Mouse (Mus musculus) embryonic facial prominence, embryonic 11.5 days (tissue): ENCODE data around the gene Gpatch2l. TPM values are rescaled to one million over a fixed set of nuclear protein-coding genes. Genes with fewer than 3 reads are reported as not detected.
A peak's percentile ranks its signal among the peaks of the same experiment; 100 is the strongest.

Experiments used
- ATAC-seq: fragments of 200-750 bp; cut with Nextera tagmentation; replicated peaks from 2 replicates; pipeline ENCODE4 v1.8.0; 2017; ENCODE audit warnings: low read depth; ENCODE audit not compliant: insufficient number of reproducible peaks, low FRiP score, low TSS enrichment
- DNase-seq: peaks from one replicate; pipeline ENCODE4 v3.0.0-alpha.2; 2015; ENCODE audit warnings: low spot score
- H3K27ac ChIP-seq: fragments of 300-500 bp; sonication (generic); replicated peaks from 2 replicates; pipeline ENCODE4 v1.5.1; 2014; ENCODE audit warnings: mild to moderate bottlenecking, low read depth, low read length, control low read depth
- H3K27me3 ChIP-seq: fragments of 300-500 bp; sonication (generic); 2 replicates; pipeline ENCODE4 v1.6.1; 2014; ENCODE audit warnings: mild to moderate bottlenecking, low read length, moderate library complexity, mixed read lengths; ENCODE audit not compliant: control insufficient read depth, insufficient read depth
- H3K36me3 ChIP-seq: fragments of 300-500 bp; sonication (generic); replicated peaks from 2 replicates; pipeline ENCODE4 v1.6.1; 2014; ENCODE audit warnings: low read depth, mild to moderate bottlenecking, low read length, moderate library complexity, mixed read lengths; ENCODE audit not compliant: control insufficient read depth, insufficient read depth
- H3K4me1 ChIP-seq: fragments of 300-500 bp; sonication (generic); 2 replicates; pipeline ENCODE4 v1.6.1; 2014; ENCODE audit warnings: low read length, mixed read lengths; ENCODE audit not compliant: control insufficient read depth, insufficient read depth
- H3K4me2 ChIP-seq: fragments of 300-500 bp; sonication (generic); 2 replicates; pipeline ENCODE4 v1.6.1; 2014; ENCODE audit warnings: low read depth, mild to moderate bottlenecking, control low read depth, low read length, moderate library complexity
- H3K4me3 ChIP-seq: fragments of 300-500 bp; sonication (generic); 2 replicates; pipeline ENCODE4 v1.5.1; 2014; ENCODE audit warnings: low read depth, low read length, control low read depth
- H3K9ac ChIP-seq: fragments of 300-500 bp; sonication (generic); replicated peaks from 2 replicates; pipeline ENCODE4 v1.6.1; 2014; ENCODE audit warnings: mild to moderate bottlenecking, control low read depth, low read length
- H3K9me3 ChIP-seq: fragments of 300-500 bp; sonication (generic); replicated peaks from 2 replicates; pipeline ENCODE4 v1.6.1; 2016; ENCODE audit warnings: mild to moderate bottlenecking, low read length, inconsistent platforms, mixed read lengths; ENCODE audit not compliant: control insufficient read depth
- WGBS: fragments of 180-500 bp; shearing (Covaris S2); extraction: QIAGEN DNeasy Blood & Tissue Kit; methylation state at CpG from one replicate; pipeline ENCODE4 v1.1.7; 2014; 5-methylcytosine and 5-hydroxymethylcytosine counted together
- polyA plus RNA-seq: library from polyadenylated mRNA; unstranded; fragments of >200 nt; fragmentation: Nextera tagmentation; extraction: Ambion mirVana; gene quantifications from 2 replicates; pipeline ENCODE4 v1.2.1, GENCODE M21; 2014

Gpatch2l gene
- polyA plus RNA-seq, 1 experiment from 2014 or later: 16.2 TPM

DNA sequence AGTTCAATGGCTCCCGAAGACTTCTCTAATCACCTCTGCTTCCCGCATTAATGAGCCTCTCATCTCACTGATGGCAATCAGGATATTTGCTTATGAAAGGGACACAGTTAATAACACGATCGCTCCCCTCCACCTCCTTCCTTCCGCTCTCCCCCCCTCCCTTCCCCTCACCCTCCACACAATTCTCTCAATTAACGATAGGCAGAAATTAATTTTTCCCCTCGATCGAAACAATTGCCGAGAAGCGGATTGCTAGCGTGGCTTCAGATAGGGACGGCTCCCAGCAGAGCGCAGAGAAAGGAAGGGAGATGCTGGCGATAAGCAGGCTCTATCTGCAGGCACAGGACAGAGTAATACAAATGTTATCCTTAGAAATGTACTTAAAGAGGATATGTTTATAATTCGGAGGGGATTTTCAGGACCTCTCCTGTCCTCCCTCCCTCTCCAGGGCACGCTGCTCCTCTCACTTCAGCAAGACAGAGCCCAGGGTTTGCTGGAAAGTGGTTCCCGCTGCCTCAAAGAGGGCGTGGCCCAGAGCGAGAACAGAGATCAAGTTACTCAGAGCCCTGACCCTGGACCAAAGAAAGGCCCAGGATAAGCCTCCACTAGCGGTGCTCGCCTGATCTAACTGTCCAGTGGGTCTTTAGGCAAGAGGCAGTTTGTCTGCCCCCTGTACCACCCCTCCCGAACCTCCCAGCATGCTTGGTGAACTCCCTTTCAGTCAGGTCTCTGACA is 24.8 kb upstream of the Gpatch2l start:
- no peaks in the 10 kb centered on the region for H3K36me3 ChIP-seq
- no peaks in the 10 kb centered on the region for H3K9me3 ChIP-seq
- peak; percentile 71 for DNase-seq
- no peaks in the 10 kb centered on the region for H3K4me1 ChIP-seq
- H3K27me3 ChIP-seq: peaks cover 29% of the 10 kb centered on the region
- under 1% methylated on average over 21 of the region's 22 CpGs for WGBS
- peak; percentile 75; the same call in 1 of the 2 replicates for ATAC-seq
- H3K27ac ChIP-seq: no peak overlapping the region
- peak overlapping the region; percentile 16; the same call in 1 of the 2 replicates for H3K4me2 ChIP-seq
- H3K9ac ChIP-seq: no peak overlapping the region
- no peak overlapping the region for H3K4me3 ChIP-seq

DNA sequence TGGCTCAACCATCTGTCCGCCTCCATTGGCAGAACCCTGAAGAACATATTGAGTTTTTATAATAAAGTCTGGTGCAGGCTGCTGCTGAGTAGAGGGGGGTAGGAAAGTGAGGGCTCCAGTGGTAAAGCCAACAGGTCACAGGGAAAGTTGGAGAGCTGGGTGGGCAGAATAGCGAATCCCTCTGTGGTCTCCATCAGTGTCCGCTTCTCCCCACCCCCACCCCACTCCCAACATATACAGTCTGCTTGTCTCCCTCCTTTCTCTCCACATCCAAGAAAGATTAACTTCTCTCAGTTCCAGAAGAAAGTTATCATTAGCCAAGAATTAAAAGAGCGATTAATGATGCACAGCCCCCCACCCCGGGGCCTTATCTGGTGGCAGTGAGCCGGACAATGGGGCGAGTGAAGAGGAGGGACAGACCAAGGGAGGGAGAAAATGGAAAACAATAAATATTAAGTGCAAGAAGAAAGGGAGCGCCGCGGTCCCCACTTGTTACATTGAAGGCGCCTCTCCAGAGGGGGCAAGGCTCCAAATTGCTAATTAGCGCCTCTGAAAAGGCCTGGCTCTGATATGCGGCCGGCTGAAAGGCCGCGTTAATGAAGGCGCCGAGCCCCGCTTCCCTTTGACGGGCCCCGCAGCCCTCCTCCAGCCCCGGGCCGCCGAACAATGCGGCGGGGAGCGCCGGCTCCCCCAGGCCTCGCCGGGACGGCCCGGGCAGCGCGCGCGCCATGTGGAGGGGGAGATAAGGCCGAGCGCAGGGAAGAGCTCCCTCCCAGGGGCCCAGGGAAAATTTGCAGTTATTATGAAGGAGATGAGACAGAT is 21.2 kb upstream of the Gpatch2l start:
- WGBS: 5% methylated on average over 38 of the region's 38 CpGs
- Histone ChIP-seq H3K9me3 (no peaks in the 10 kb centered on the region), H3K36me3 (no peaks in the 10 kb centered on the region), H3K4me1 (no peaks in the 10 kb centered on the region), H3K27ac (no peak overlapping the region), H3K4me3 (peak overlapping the region; percentile 13; the same call in 1 of the 2 replicates), H3K9ac (peak overlapping the region; percentile 13), H3K27me3 (peaks cover 5% of the 10 kb centered on the region), H3K4me2 (peak overlapping the region; percentile 34)
- peak; percentile 64; the same call in 1 of the 2 replicates for ATAC-seq
- DNase-seq: peak; percentile 39

DNA sequence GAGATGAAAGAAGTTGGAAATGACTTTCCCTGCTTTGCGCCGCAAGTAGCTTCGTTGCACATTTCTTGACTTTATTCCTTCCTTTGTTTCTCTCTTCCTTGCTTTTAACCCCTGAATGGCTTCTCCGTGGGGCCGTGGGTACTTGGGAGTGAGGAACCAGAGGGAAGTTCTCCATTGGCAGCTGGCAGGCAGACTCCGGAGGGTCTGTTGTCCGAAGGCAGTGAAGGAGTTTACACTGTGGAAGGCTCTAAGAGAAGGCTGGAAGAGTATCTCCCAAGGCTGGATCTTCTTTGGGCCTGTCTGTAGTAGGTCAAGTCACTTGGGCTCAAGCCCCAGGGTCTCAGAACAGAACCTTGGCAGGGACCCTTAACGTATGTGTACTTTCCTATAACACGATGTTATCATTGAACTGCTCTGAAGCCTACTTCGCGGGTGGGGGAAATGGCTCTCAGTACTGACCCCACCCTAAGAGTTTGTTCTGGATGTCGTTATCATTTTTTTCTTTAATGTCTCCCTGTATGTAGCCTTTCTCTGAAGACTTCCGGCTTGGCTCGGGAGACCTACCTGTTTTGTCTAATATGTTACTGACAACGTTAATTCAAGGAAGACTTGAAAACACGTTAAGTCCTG is 20.5 kb upstream of the Gpatch2l start:
- 41% methylated on average over 16 of the region's 16 CpGs for WGBS
- peaks cover 3% of the 10 kb centered on the region; the same call in 1 of the 2 replicates for H3K27me3 ChIP-seq
- DNase-seq: peak; percentile 6

DNA sequence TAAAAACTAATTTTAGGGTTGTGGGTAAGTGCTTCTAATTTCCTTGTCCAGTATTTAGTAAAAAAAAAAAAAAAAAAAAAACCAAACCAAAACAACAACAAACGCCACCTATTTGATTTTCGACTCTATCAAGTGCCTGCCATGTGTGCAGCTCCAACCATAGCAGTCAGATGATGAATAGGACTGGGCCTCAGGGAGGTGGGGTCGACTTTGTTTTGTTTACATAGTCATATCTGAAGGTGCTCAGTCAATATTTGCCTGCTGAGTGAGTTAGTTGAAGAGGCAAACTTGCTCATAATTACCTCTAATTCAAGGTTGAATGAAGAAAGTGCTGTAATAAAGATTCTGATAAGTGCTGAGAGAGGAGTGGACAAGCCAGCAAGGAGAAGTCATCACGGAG is 7.4 kb upstream of the Gpatch2l start:
- H3K36me3 ChIP-seq: no peaks in the 10 kb centered on the region
- DNase-seq: no peak
- no peaks in the 10 kb centered on the region for H3K4me1 ChIP-seq
- ATAC-seq: no peak
- H3K27ac ChIP-seq: no peak overlapping the region
- 73% methylated on average over 4 of the region's 4 CpGs for WGBS
- H3K9ac ChIP-seq: no peak overlapping the region
- no peaks in the 10 kb centered on the region for H3K27me3 ChIP-seq
- H3K4me2 ChIP-seq: no peak overlapping the region
- no peak overlapping the region for H3K4me3 ChIP-seq
- no peaks in the 10 kb centered on the region for H3K9me3 ChIP-seq

More for the DNA sequence above, 20.5 kb upstream of the Gpatch2l start:
- H3K4me1 ChIP-seq: no peaks in the 10 kb centered on the region
- peak overlapping the region; percentile 34 for H3K4me2 ChIP-seq
- H3K36me3 ChIP-seq: no peaks in the 10 kb centered on the region
- no peaks in the 10 kb centered on the region for H3K9me3 ChIP-seq
- ATAC-seq: no peak
- no peak overlapping the region; the same call in 1 of the 2 replicates for H3K9ac ChIP-seq
- no peak overlapping the region for H3K27ac ChIP-seq
- H3K4me3 ChIP-seq: 0 out of 2 replicates have a peak overlapping the region, but pooled peaks have one; percentile 13

DNA sequence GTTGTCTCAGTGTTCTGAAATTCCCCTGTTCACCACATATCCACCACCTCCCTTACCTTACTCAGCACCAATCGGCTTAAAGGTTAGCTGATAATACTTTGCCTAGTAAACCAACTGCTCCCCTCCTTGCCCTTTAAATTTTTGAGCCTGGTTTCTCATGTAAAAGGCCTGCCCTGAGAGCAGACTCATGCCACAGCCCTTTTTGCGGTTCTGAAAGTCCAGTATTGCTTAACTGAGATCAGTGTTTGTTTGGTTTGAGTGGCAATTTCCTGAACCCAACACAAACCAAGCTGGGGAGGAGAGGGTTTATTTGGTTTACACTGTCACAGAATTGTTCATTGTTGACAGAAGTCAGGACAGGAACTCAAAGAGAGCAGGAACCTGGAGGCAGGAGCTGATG is 2.9 kb upstream of the Gpatch2l start:
- Histone ChIP-seq H3K4me3 (no peak overlapping the region), H3K27me3 (no peaks in the 10 kb centered on the region), H3K4me2 (no peak overlapping the region), H3K27ac (no peak overlapping the region), H3K9me3 (no peaks in the 10 kb centered on the region), H3K9ac (no peak overlapping the region), H3K36me3 (no peaks in the 10 kb centered on the region; the same call in 1 of the 2 replicates), H3K4me1 (no peaks in the 10 kb centered on the region)
- DNase-seq (no peak), ATAC-seq (no peak)
- 78% methylated on average over 2 of the region's 2 CpGs for WGBS

DNA sequence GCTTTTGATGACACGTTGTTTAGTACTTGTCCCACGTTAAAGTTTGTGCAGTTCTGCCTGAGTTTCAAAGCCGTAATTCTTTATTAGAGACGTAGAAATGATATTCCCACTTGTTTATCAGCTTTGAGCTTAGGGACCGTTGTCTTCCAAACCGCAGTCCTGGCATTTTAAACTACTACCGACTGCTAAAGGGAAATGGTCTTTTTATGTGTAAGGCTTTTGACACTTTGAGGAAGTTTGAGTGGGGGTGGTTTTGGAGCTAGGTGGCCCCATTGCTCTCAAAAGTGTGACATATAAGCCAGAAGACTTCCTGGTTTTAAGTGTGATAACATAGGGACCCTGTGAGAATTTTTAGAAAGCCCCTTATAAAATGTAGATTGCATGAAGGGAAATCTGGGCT is 905 bp downstream of the Gpatch2l start:
- H3K9me3 ChIP-seq: no peaks in the 10 kb centered on the region
- ATAC-seq (no peak), DNase-seq (no peak)
- H3K4me2 ChIP-seq: peak overlapping the region; percentile 91
- no peaks in the 10 kb centered on the region; the same call in 1 of the 2 replicates for H3K36me3 ChIP-seq
- H3K27ac ChIP-seq: no peak overlapping the region
- H3K4me3 ChIP-seq: peak overlapping the region; percentile 82
- WGBS: 25% methylated on average over 7 of the region's 7 CpGs
- no peaks in the 10 kb centered on the region for H3K4me1 ChIP-seq
- H3K9ac ChIP-seq: peak overlapping the region; percentile 81
- no peaks in the 10 kb centered on the region for H3K27me3 ChIP-seq

DNA sequence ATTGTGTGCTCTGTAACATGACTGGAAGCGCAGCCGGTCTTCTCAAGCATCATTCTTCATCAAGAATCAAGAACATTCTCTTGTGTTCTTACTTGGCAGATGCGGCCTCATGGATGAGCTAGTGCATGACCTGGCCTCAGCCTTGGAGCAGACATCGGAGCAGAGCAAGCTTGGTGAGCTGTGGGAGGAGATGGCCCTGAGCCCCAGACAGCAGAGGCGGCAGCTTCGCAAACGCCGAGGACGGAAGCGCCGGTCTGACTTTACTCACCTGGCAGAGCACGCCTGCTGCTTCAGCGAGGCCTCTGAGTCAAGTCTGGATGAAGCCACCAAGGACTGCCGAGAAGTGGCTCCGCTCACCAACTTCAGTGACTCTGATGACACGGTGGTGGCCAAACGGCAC is 2.3 kb downstream of the Gpatch2l start:
- no peak for DNase-seq
- Histone ChIP-seq H3K27ac (no peak overlapping the region), H3K9ac (no peak overlapping the region), H3K4me1 (no peaks in the 10 kb centered on the region), H3K9me3 (no peaks in the 10 kb centered on the region), H3K27me3 (no peaks in the 10 kb centered on the region), H3K4me2 (no peak overlapping the region), H3K4me3 (no peak overlapping the region), H3K36me3 (no peaks in the 10 kb centered on the region; the same call in 1 of the 2 replicates)
- ATAC-seq: no peak
- 98% methylated on average over 17 of the region's 17 CpGs for WGBS
